Mouse (Mus musculus): ENCODE data around the gene Gm5475. TPM values are rescaled to one million over a fixed set of nuclear protein-coding genes. Genes with fewer than 3 reads are reported as not detected.

Gm5475 gene
- polyA plus RNA-seq, 1 experiment from 2014 or later, result not detected

DNA sequence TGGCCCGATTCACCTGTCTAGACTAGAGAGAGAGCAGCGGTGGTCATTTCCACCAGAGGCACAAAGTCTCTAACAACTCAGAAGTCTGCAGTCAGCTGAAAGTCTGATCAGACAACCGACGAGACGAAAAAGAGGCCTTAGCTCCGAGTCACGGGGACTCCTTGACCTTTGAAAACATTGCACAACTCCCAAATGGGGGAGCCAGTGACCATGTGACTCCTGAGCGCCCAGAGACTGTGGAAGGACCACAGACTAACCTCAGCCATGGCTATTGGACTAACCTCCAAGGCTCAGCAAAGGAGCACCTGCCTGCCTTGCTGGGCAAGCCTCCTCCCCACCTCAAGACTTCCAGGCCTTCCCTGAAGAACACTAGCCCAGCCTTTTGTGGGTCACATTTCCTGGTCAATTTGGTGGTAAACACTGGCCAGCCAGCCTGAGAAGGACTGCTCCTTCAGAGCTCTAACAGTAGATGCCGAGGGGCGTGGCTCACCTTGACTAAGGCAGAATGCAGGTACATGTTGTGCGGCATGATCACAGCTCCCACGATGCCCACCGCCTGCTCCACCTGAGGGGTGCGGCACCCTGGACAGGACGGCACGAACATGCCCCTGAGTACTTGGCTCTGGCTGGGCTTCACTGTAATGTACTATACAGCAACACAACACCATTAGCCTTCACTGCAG lies 18.5 kb upstream of the Gm5475 start:
- no peak overlapping the region for H3K27ac ChIP-seq (ENCODE audit: low read depth)
- no peak overlapping the region for H3K4me2 ChIP-seq (ENCODE audit: low read length)
- no peak overlapping the region for H3K4me3 ChIP-seq (ENCODE audit: low read depth, low read length)
- H3K9ac ChIP-seq (ENCODE audit: low read length), result no peak overlapping the region
- H3K4me1 ChIP-seq (replicated peaks; ENCODE audit: control insufficient read depth, insufficient read depth, low read length), result no peaks in the 10 kb centered on the region
- WGBS, result 88% methylated on average over 16 of the region's 16 CpGs
- peaks cover 71% of the 10 kb centered on the region for H3K36me3 ChIP-seq (ENCODE audit: control insufficient read depth, insufficient read depth, low read length)
- ATAC-seq (replicated peaks; ENCODE audit: low FRiP score, low TSS enrichment, low read depth) (no peak), DNase-seq (ENCODE audit: low spot score) (no peak)
- no peaks in the 10 kb centered on the region for H3K9me3 ChIP-seq (ENCODE audit: control insufficient read depth, low read length)
- no peaks in the 10 kb centered on the region for H3K27me3 ChIP-seq (replicated peaks; ENCODE audit: control insufficient read depth, insufficient read depth, low read length)

DNA sequence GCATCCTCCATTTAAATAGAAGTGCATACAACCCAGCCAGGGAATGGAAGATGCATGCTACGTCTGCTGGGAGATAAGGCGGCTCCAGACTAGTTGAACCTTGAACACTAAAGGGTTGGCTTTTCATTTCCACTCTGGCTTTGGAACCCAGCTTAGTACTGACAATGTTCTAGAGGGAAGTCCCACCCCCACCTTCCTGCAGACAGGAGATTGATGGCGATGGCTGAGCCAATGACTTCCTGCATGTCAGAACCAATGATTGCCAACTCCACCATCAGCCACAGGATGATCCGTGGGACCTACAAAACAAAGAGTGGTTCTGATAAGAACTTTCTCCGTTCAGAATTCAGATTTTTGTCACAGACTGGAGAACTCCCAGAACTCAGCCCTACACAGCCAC lies 15.9 kb upstream of the Gm5475 start:
- no peaks in the 10 kb centered on the region for H3K27me3 ChIP-seq (replicated peaks; ENCODE audit: control insufficient read depth, insufficient read depth, low read length)
- no peak for DNase-seq (ENCODE audit: low spot score)
- no peak overlapping the region for H3K4me3 ChIP-seq (ENCODE audit: low read depth, low read length)
- peaks cover 64% of the 10 kb centered on the region for H3K36me3 ChIP-seq (ENCODE audit: control insufficient read depth, insufficient read depth, low read length)
- WGBS, result 77% methylated on average over 5 of the region's 5 CpGs
- H3K4me2 ChIP-seq (ENCODE audit: low read length), result no peak overlapping the region
- no peak overlapping the region for H3K9ac ChIP-seq (ENCODE audit: low read length)
- no peak overlapping the region for H3K27ac ChIP-seq (ENCODE audit: low read depth)
- ATAC-seq (replicated peaks; ENCODE audit: low FRiP score, low TSS enrichment, low read depth), result no peak
- no peaks in the 10 kb centered on the region for H3K9me3 ChIP-seq (ENCODE audit: control insufficient read depth, low read length)
- no peaks in the 10 kb centered on the region for H3K4me1 ChIP-seq (replicated peaks; ENCODE audit: control insufficient read depth, insufficient read depth, low read length)

DNA sequence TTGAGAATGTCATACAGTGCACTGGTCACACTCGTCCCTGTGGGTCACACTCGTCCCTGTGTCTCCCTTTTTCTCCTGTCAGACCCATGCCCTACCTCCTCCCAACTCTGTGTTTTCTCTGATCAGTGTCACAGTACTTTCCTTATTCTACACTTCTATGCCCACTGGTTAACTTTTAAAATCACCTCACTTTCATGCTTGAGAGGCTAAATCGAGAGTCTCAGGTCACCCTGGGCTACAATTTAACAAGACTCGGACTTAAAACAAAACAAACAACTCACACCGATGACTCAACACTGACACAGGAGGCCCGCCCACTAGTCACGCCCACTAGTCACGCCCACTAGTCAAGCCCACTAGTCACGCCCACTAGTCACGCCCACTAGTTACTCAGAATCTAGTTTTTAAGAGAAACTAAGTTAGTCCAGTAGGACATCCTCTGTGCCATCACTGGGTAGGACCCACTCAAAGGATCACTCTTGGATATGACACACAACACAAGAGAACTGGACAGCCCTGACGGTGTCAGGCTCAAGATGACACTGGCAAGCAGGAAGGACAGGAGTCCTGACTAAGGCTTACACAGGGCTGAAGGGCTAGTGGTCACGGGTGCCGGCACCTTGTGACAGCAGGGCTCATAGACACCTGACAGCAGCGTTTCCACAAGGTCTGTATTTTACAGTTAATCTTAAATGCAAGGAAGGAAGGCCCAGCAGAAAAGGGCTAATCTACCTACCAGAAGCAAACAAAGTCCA lies 10.9 kb upstream of the Gm5475 start:
- Histone ChIP-seq H3K9me3 (ENCODE audit: control insufficient read depth, low read length) (no peaks in the 10 kb centered on the region), H3K36me3 (ENCODE audit: control insufficient read depth, insufficient read depth, low read length) (peaks cover 33% of the 10 kb centered on the region), H3K27ac (ENCODE audit: low read depth) (no peak overlapping the region), H3K9ac (ENCODE audit: low read length) (no peak overlapping the region), H3K4me3 (ENCODE audit: low read depth, low read length) (no peak overlapping the region), H3K4me1 (replicated peaks; ENCODE audit: control insufficient read depth, insufficient read depth, low read length) (no peaks in the 10 kb centered on the region), H3K27me3 (replicated peaks; ENCODE audit: control insufficient read depth, insufficient read depth, low read length) (no peaks in the 10 kb centered on the region), H3K4me2 (ENCODE audit: low read length) (no peak overlapping the region)
- WGBS, result 55% methylated on average over 14 of the region's 14 CpGs
- ATAC-seq (replicated peaks; ENCODE audit: low FRiP score, low TSS enrichment, low read depth) (0 out of 2 replicates have a peak, but pooled peaks have one; percentile 32), DNase-seq (ENCODE audit: low spot score) (peak; percentile 59)

DNA sequence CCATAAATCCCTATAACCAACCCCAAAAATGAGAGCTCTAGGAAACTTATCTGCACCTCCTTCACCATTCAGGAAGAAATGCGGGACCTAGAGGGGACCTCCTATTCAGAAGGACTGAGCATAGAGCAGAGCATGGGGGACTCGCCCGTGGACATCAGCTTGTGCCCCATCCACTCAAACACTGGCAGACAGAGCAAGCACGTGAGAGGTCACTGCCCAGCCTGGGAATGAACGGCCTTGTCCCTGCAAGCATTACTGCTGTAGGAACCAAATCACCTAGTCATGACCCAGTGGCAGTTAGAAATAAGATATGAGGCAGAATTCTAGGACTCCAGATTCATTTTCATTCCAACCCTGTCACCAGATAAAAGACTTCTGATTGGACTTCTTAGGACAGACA lies 10.2 kb upstream of the Gm5475 start:
- H3K27ac ChIP-seq (ENCODE audit: low read depth), result no peak overlapping the region
- H3K36me3 ChIP-seq (ENCODE audit: control insufficient read depth, insufficient read depth, low read length), result peaks cover 32% of the 10 kb centered on the region
- H3K4me3 ChIP-seq (ENCODE audit: low read depth, low read length), result no peak overlapping the region
- no peak overlapping the region for H3K9ac ChIP-seq (ENCODE audit: low read length)
- H3K4me2 ChIP-seq (ENCODE audit: low read length), result no peak overlapping the region
- ATAC-seq (replicated peaks; ENCODE audit: low FRiP score, low TSS enrichment, low read depth) (no peak), DNase-seq (ENCODE audit: low spot score) (no peak)
- H3K9me3 ChIP-seq (ENCODE audit: control insufficient read depth, low read length), result no peaks in the 10 kb centered on the region
- no peaks in the 10 kb centered on the region for H3K27me3 ChIP-seq (replicated peaks; ENCODE audit: control insufficient read depth, insufficient read depth, low read length)
- no peaks in the 10 kb centered on the region for H3K4me1 ChIP-seq (replicated peaks; ENCODE audit: control insufficient read depth, insufficient read depth, low read length)
- WGBS, result 86% methylated on average over 5 of the region's 5 CpGs

DNA sequence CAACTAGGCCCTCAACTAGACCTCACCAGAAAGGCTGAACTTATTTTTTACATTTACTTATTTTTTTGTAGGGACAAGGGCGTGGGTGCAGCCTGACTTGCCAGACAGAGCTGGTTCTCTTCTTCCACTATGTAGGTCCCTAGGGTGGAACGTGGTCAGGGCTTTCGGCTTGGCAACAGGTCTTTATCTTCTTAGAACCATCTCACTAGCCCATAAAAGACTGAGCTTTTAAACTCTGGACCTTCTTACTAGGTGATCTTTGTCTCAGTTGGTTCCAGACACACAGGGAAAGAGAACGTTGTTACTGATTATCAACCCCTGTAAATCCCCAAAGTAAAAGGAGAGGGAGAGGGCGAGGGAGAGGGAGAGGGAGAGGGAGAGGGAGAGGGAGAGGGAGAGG lies 8.6 kb upstream of the Gm5475 start:
- DNase-seq (ENCODE audit: low spot score), result no peak
- H3K27me3 ChIP-seq (replicated peaks; ENCODE audit: control insufficient read depth, insufficient read depth, low read length), result no peaks in the 10 kb centered on the region
- H3K27ac ChIP-seq (ENCODE audit: low read depth), result no peak overlapping the region
- 75% methylated on average over 4 of the region's 5 CpGs for WGBS
- no peak overlapping the region for H3K4me3 ChIP-seq (ENCODE audit: low read depth, low read length)
- H3K4me1 ChIP-seq (replicated peaks; ENCODE audit: control insufficient read depth, insufficient read depth, low read length), result no peaks in the 10 kb centered on the region
- H3K36me3 ChIP-seq (ENCODE audit: control insufficient read depth, insufficient read depth, low read length), result peaks cover 27% of the 10 kb centered on the region
- no peak overlapping the region for H3K9ac ChIP-seq (ENCODE audit: low read length)
- no peak for ATAC-seq (replicated peaks; ENCODE audit: low FRiP score, low TSS enrichment, low read depth)
- no peak overlapping the region for H3K4me2 ChIP-seq (ENCODE audit: low read length)
- H3K9me3 ChIP-seq (ENCODE audit: control insufficient read depth, low read length), result no peaks in the 10 kb centered on the region

DNA sequence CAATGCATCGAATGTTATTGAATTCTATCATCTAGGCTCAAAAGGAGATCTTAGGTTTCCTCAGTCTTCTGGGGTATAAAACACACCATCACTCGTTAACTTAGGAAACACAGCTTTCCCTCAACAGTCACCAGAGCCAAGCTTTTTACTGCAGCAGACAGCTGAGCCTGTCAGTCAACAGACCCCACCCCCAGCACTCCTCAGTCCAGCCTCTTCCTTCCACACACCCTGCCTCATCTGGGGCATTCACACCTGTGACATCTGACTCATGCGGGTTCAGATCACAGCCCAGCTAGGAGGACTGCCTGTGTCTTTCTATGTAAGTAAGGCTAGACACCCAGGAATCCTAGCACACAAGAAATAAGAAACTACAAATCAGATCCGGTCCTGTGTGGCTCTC lies 7.9 kb upstream of the Gm5475 start:
- Histone ChIP-seq H3K36me3 (ENCODE audit: control insufficient read depth, insufficient read depth, low read length) (peaks cover 21% of the 10 kb centered on the region), H3K9ac (ENCODE audit: low read length) (no peak overlapping the region), H3K4me1 (replicated peaks; ENCODE audit: control insufficient read depth, insufficient read depth, low read length) (no peaks in the 10 kb centered on the region), H3K4me2 (ENCODE audit: low read length) (no peak overlapping the region), H3K27me3 (replicated peaks; ENCODE audit: control insufficient read depth, insufficient read depth, low read length) (no peaks in the 10 kb centered on the region), H3K27ac (ENCODE audit: low read depth) (no peak overlapping the region), H3K4me3 (ENCODE audit: low read depth, low read length) (no peak overlapping the region), H3K9me3 (ENCODE audit: control insufficient read depth, low read length) (no peaks in the 10 kb centered on the region)
- WGBS, result 54% methylated on average over 4 of the region's 4 CpGs
- DNase-seq (ENCODE audit: low spot score) (no peak), ATAC-seq (replicated peaks; ENCODE audit: low FRiP score, low TSS enrichment, low read depth) (0 out of 2 replicates have a peak, but pooled peaks have one; percentile 62)

DNA sequence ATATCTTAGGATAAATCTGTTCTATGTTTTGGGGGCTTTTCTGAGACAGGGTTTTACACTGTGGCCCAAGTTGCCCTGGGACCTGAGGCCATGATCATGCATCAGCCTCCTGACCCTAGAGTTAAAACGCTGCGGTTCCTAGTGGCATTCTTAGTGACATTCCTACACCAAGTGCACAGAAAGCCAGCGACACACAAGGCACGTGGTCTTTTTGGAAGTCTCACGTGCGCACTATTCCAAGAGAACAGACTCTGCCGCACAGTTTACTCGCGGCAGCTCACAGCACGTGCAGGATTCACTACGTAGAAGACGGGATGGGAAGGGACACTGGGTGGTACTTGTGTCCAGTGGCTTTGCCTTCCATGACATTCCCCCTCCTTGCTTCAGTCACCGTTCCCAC lies 7.0 kb upstream of the Gm5475 start:
- 93% methylated on average over 13 of the region's 13 CpGs for WGBS
- Histone ChIP-seq H3K9ac (ENCODE audit: low read length) (no peak overlapping the region), H3K27ac (ENCODE audit: low read depth) (no peak overlapping the region), H3K27me3 (replicated peaks; ENCODE audit: control insufficient read depth, insufficient read depth, low read length) (no peaks in the 10 kb centered on the region), H3K36me3 (ENCODE audit: control insufficient read depth, insufficient read depth, low read length) (peaks cover 12% of the 10 kb centered on the region), H3K9me3 (ENCODE audit: control insufficient read depth, low read length) (no peaks in the 10 kb centered on the region), H3K4me2 (ENCODE audit: low read length) (no peak overlapping the region), H3K4me1 (replicated peaks; ENCODE audit: control insufficient read depth, insufficient read depth, low read length) (0 out of 2 replicates have a peak, but pooled peaks cover 1% of the 10 kb centered on the region), H3K4me3 (ENCODE audit: low read depth, low read length) (no peak overlapping the region)
- ATAC-seq (replicated peaks; ENCODE audit: low FRiP score, low TSS enrichment, low read depth), result no peak
- DNase-seq (ENCODE audit: low spot score), result no peak

DNA sequence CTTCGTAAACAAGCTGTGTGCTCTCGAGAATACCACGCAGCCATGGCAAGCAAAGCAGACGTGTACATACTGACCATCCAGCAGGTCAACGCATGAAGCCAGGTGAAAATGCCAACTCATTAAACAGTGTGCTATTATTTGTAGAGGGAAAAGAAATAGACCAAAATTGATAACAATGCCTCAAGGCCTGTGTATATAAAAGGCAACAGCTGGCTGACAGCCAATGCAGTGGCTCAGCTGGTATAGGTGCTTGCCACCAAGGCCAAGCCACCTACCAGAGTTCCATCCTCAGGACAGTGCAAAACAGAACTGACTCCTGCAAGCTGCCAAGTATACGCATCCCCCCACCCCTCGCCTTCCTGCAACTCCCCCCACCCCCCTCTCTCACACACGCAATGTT lies 6.3 kb upstream of the Gm5475 start:
- WGBS, result 80% methylated on average over 8 of the region's 8 CpGs
- Histone ChIP-seq H3K9me3 (ENCODE audit: control insufficient read depth, low read length) (no peaks in the 10 kb centered on the region), H3K9ac (ENCODE audit: low read length) (no peak overlapping the region), H3K27me3 (replicated peaks; ENCODE audit: control insufficient read depth, insufficient read depth, low read length) (no peaks in the 10 kb centered on the region), H3K36me3 (ENCODE audit: control insufficient read depth, insufficient read depth, low read length) (peaks cover 7% of the 10 kb centered on the region), H3K4me1 (replicated peaks; ENCODE audit: control insufficient read depth, insufficient read depth, low read length) (0 out of 2 replicates have a peak, but pooled peaks cover 4% of the 10 kb centered on the region), H3K4me3 (ENCODE audit: low read depth, low read length) (no peak overlapping the region), H3K4me2 (ENCODE audit: low read length) (no peak overlapping the region), H3K27ac (ENCODE audit: low read depth) (no peak overlapping the region)
- DNase-seq (ENCODE audit: low spot score), result no peak
- ATAC-seq (replicated peaks; ENCODE audit: low FRiP score, low TSS enrichment, low read depth), result no peak

Measured in intestine, embryonic 14.5 days (tissue).